Mouse (Mus musculus) embryonic facial prominence, embryonic 10.5 days (tissue): ENCODE results near the gene Ncln. TPM values are rescaled to one million over a fixed set of nuclear protein-coding genes. Genes with fewer than 3 reads are reported as not detected.

Experiments
- DNase-seq: peaks from one replicate; pipeline ENCODE4 v3.0.0-alpha.2; 2017; ENCODE audit warnings: low spot score
- H3K27ac ChIP-seq: fragments of 300-500 bp; sonication (generic); replicated peaks from 2 replicates; pipeline ENCODE4 v1.5.1; 2016; ENCODE audit warnings: mild to moderate bottlenecking
- H3K27me3 ChIP-seq: fragments of 300-500 bp; sonication (generic); replicated peaks from 2 replicates; pipeline ENCODE4 v1.6.1; 2016; ENCODE audit warnings: low read depth, mild to moderate bottlenecking; ENCODE audit not compliant: poor library complexity, severe bottlenecking
- H3K36me3 ChIP-seq: fragments of 300-500 bp; sonication (generic); replicated peaks from 2 replicates; pipeline ENCODE4 v1.6.1; 2016; ENCODE audit warnings: mild to moderate bottlenecking, moderate library complexity
- H3K4me1 ChIP-seq: fragments of 300-500 bp; sonication (generic); 2 replicates; pipeline ENCODE4 v1.6.1; 2016
- H3K4me3 ChIP-seq: fragments of 300-500 bp; sonication (generic); 2 replicates; pipeline ENCODE4 v1.5.1; 2016; ENCODE audit warnings: mild to moderate bottlenecking, moderate library complexity
- H3K9me3 ChIP-seq: fragments of 300-500 bp; sonication (generic); 2 replicates; pipeline ENCODE4 v1.6.1; 2016; ENCODE audit warnings: mild to moderate bottlenecking
- WGBS: fragments of 180-500 bp; shearing (Covaris S2); methylation state at CpG from one replicate; pipeline ENCODE4 v1.1.7; 2016; 5-methylcytosine and 5-hydroxymethylcytosine counted together
- polyA plus RNA-seq: library from polyadenylated mRNA; unstranded; fragments of >200 nt; fragmentation: Nextera tagmentation; extraction: Ambion mirVana; gene quantifications from 2 replicates; pipeline ENCODE4 v1.2.1, GENCODE M21; 2016

The Ncln gene
- polyA plus RNA-seq, 1 experiment from 2014 or later: 85.2 TPM

GRCm38 (mm10) chr10:81463531-81463930 is 32.7 kb downstream of the Ncln start:
- Histone ChIP-seq H3K36me3 (no peaks in the 10 kb centered on the region), H3K4me3 (no peak overlapping the region; the same call in 1 of the 2 replicates), H3K27ac (no peak overlapping the region), H3K4me1 (peaks cover 30% of the 10 kb centered on the region), H3K9me3 (no peaks in the 10 kb centered on the region), H3K27me3 (peaks cover 100% of the 10 kb centered on the region)
- peak; percentile 7 for DNase-seq
- WGBS: 63% methylated on average over 4 of the region's 4 CpGs

- DNase-seq: peak; percentile 9
- peaks cover 30% of the 10 kb centered on the region for H3K4me1 ChIP-seq
- H3K4me3 ChIP-seq: no peak overlapping the region
- no peaks in the 10 kb centered on the region for H3K36me3 ChIP-seq
- no peak overlapping the region for H3K27ac ChIP-seq
- H3K9me3 ChIP-seq: no peaks in the 10 kb centered on the region
- WGBS: 76% methylated on average over 7 of the region's 7 CpGs
- peaks cover 100% of the 10 kb centered on the region for H3K27me3 ChIP-seq
These were observed 33.3 kb downstream of the Ncln start for GRCm38 (mm10) chr10:81462917-81463316.

GRCm38 (mm10) chr10:81462415-81462804 is 33.8 kb downstream of the Ncln start:
- peak; percentile 9 for DNase-seq
- H3K9me3 ChIP-seq: no peaks in the 10 kb centered on the region
- H3K27me3 ChIP-seq: peaks cover 100% of the 10 kb centered on the region
- H3K36me3 ChIP-seq: no peaks in the 10 kb centered on the region
- peaks cover 30% of the 10 kb centered on the region for H3K4me1 ChIP-seq
- 32% methylated on average over 7 of the region's 7 CpGs for WGBS
- peak overlapping the region; percentile 23; the same call in 1 of the 2 replicates for H3K4me3 ChIP-seq
- H3K27ac ChIP-seq: no peak overlapping the region

GRCm38 (mm10) chr10:81461673-81462414 is 34.3 kb downstream of the Ncln start:
- Histone ChIP-seq H3K4me1 (peaks cover 30% of the 10 kb centered on the region), H3K4me3 (peak overlapping the region; percentile 23), H3K27me3 (peaks cover 100% of the 10 kb centered on the region), H3K36me3 (no peaks in the 10 kb centered on the region), H3K27ac (no peak overlapping the region), H3K9me3 (no peaks in the 10 kb centered on the region)
- 5% methylated on average over 16 of the region's 16 CpGs for WGBS
- peak; percentile 8 for DNase-seq

GRCm38 (mm10) chr10:81460951-81461350 is 35.2 kb downstream of the Ncln start:
- no peaks in the 10 kb centered on the region for H3K9me3 ChIP-seq
- no peak overlapping the region for H3K27ac ChIP-seq
- H3K4me3 ChIP-seq: no peak overlapping the region
- peaks cover 30% of the 10 kb centered on the region for H3K4me1 ChIP-seq
- 37% methylated on average over 11 of the region's 11 CpGs for WGBS
- no peaks in the 10 kb centered on the region for H3K36me3 ChIP-seq
- H3K27me3 ChIP-seq: peaks cover 100% of the 10 kb centered on the region
- DNase-seq: no peak

GRCm38 (mm10) chr10:81460471-81460870 is 35.7 kb downstream of the Ncln start:
- Histone ChIP-seq H3K4me1 (peaks cover 30% of the 10 kb centered on the region), H3K36me3 (no peaks in the 10 kb centered on the region), H3K27me3 (peaks cover 100% of the 10 kb centered on the region), H3K4me3 (no peak overlapping the region), H3K27ac (no peak overlapping the region), H3K9me3 (no peaks in the 10 kb centered on the region)
- whole genome bisulfite sequencing: 27% methylated on average over 20 of the region's 20 CpGs
- peak; percentile 10 for DNase-seq

- no peak overlapping the region for H3K27ac ChIP-seq
- no peaks in the 10 kb centered on the region for H3K36me3 ChIP-seq
- no peak overlapping the region for H3K4me3 ChIP-seq
- H3K9me3 ChIP-seq: no peaks in the 10 kb centered on the region
- DNase-seq: no peak
- H3K4me1 ChIP-seq: peaks cover 19% of the 10 kb centered on the region
- peaks cover 100% of the 10 kb centered on the region for H3K27me3 ChIP-seq
- WGBS: 71% methylated on average over 21 of the region's 21 CpGs
These were observed 36.8 kb downstream of the Ncln start for GRCm38 (mm10) chr10:81459399-81459798.

- no peaks in the 10 kb centered on the region for H3K9me3 ChIP-seq
- H3K4me3 ChIP-seq: no peak overlapping the region
- no peak for DNase-seq
- H3K27ac ChIP-seq: no peak overlapping the region
- 80% methylated on average over 6 of the region's 6 CpGs for WGBS
- peaks cover 11% of the 10 kb centered on the region for H3K4me1 ChIP-seq
- H3K36me3 ChIP-seq: no peaks in the 10 kb centered on the region
- H3K27me3 ChIP-seq: peaks cover 100% of the 10 kb centered on the region
These were observed 37.9 kb downstream of the Ncln start for GRCm38 (mm10) chr10:81458267-81458666.

GRCm38 (mm10) chr10:81457624-81458023 is 38.6 kb downstream of the Ncln start:
- no peaks in the 10 kb centered on the region for H3K9me3 ChIP-seq
- peaks cover 100% of the 10 kb centered on the region for H3K27me3 ChIP-seq
- no peak overlapping the region for H3K4me3 ChIP-seq
- H3K27ac ChIP-seq: no peak overlapping the region
- DNase-seq: no peak
- peaks cover 17% of the 10 kb centered on the region for H3K4me1 ChIP-seq
- 88% methylated on average over 8 of the region's 8 CpGs for WGBS
- no peaks in the 10 kb centered on the region for H3K36me3 ChIP-seq

- 58% methylated on average over 12 of the region's 12 CpGs for WGBS
- Histone ChIP-seq H3K27ac (no peak overlapping the region), H3K9me3 (no peaks in the 10 kb centered on the region), H3K4me1 (peaks cover 21% of the 10 kb centered on the region), H3K27me3 (peaks cover 100% of the 10 kb centered on the region), H3K36me3 (no peaks in the 10 kb centered on the region), H3K4me3 (no peak overlapping the region)
- no peak for DNase-seq
These were observed 39.1 kb downstream of the Ncln start for GRCm38 (mm10) chr10:81456983-81457563.

GRCm38 (mm10) chr10:81455181-81455895 is 40.9 kb downstream of the Ncln start, which contains the start of gene Nfic:
Nfic (minus strand) TSS chr10:81455635.
- DNase-seq: peak; percentile 9
- no peak within 1 kb of the TSS for H3K27ac ChIP-seq
- H3K4me3 ChIP-seq: no peak within 1 kb of the TSS
- H3K9me3 ChIP-seq: no peaks in the 10 kb centered on the region
- H3K36me3 ChIP-seq: no peaks in the 10 kb centered on the region
- H3K27me3 ChIP-seq: peaks cover 100% of the 10 kb centered on the region
- 66% methylated on average over 28 of the region's 28 CpGs for WGBS
- peaks cover 13% of the 10 kb centered on the region for H3K4me1 ChIP-seq

GRCm38 (mm10) chr10:81454106-81454505 is 42.1 kb downstream of the Ncln start:
- H3K9me3 ChIP-seq: no peaks in the 10 kb centered on the region
- H3K4me3 ChIP-seq: no peak overlapping the region
- peak; percentile 8 for DNase-seq
- H3K27me3 ChIP-seq: peaks cover 90% of the 10 kb centered on the region
- H3K36me3 ChIP-seq: no peaks in the 10 kb centered on the region
- H3K27ac ChIP-seq: no peak overlapping the region
- H3K4me1 ChIP-seq: peaks cover 11% of the 10 kb centered on the region
- WGBS: 77% methylated on average over 2 of the region's 2 CpGs
